Mouse (Mus musculus) embryonic facial prominence, embryonic 14.5 days (tissue): ENCODE measurements around the gene Timeless. TPM values are rescaled to one million over a fixed set of nuclear protein-coding genes. Genes with fewer than 3 reads are reported as not detected.

ENCODE experiments used
- ATAC-seq: fragments of 200-750 bp; cut with Nextera tagmentation; 2 replicates; pipeline ENCODE4 v1.8.0; 2017; ENCODE audit warnings: low read depth, moderate number of reproducible peaks, moderate TSS enrichment
- DNase-seq: peaks from one replicate; pipeline ENCODE4 v3.0.0-alpha.2; 2015; ENCODE audit warnings: low spot score
- H3K27ac ChIP-seq: fragments of 300-500 bp; sonication (generic); replicated peaks from 2 replicates; pipeline ENCODE4 v1.5.1; 2014; ENCODE audit warnings: low read depth, mild to moderate bottlenecking, low read length, moderate library complexity
- H3K27me3 ChIP-seq: fragments of 300-500 bp; sonication (generic); replicated peaks from 2 replicates; pipeline ENCODE4 v1.6.1; 2014; ENCODE audit warnings: low read length; ENCODE audit not compliant: control insufficient read depth, insufficient read depth
- H3K36me3 ChIP-seq: fragments of 300-500 bp; sonication (generic); 2 replicates; pipeline ENCODE4 v1.6.1; 2014; ENCODE audit warnings: low read length, mixed read lengths; ENCODE audit not compliant: control insufficient read depth, insufficient read depth
- H3K4me1 ChIP-seq: fragments of 300-500 bp; sonication (generic); 2 replicates; pipeline ENCODE4 v1.6.1; 2014; ENCODE audit warnings: antibody characterized with exemption, low read length; ENCODE audit not compliant: control insufficient read depth, insufficient read depth
- H3K4me2 ChIP-seq: fragments of 300-500 bp; sonication (generic); 2 replicates; pipeline ENCODE4 v1.6.1; 2014; ENCODE audit warnings: low read depth, mild to moderate bottlenecking, low read length, moderate library complexity, mixed read lengths
- H3K4me3 ChIP-seq: fragments of 300-500 bp; sonication (generic); 2 replicates; pipeline ENCODE4 v1.5.1; 2014; ENCODE audit warnings: low read depth, mild to moderate bottlenecking, low read length
- H3K9ac ChIP-seq: fragments of 300-500 bp; sonication (generic); 2 replicates; pipeline ENCODE4 v1.6.1; 2014; ENCODE audit warnings: low read depth, mild to moderate bottlenecking, low read length, moderate library complexity, mixed read lengths
- H3K9me3 ChIP-seq: fragments of 300-500 bp; sonication (generic); 2 replicates; pipeline ENCODE4 v1.6.1; 2016; ENCODE audit warnings: low read length; ENCODE audit not compliant: control insufficient read depth
- WGBS: fragments of 180-500 bp; shearing (Covaris S2); extraction: QIAGEN DNeasy Blood & Tissue Kit; methylation state at CpG from one replicate; pipeline ENCODE4 v1.1.7; 2014; 5-methylcytosine and 5-hydroxymethylcytosine counted together
- polyA plus RNA-seq: library from polyadenylated mRNA; unstranded; fragments of >200 nt; fragmentation: Nextera tagmentation; extraction: Ambion mirVana; gene quantifications from 2 replicates; pipeline ENCODE4 v1.2.1, GENCODE M21; 2014

The Timeless gene
- polyA plus RNA-seq, 1 experiment from 2014 or later: 35.4 TPM

DNA sequence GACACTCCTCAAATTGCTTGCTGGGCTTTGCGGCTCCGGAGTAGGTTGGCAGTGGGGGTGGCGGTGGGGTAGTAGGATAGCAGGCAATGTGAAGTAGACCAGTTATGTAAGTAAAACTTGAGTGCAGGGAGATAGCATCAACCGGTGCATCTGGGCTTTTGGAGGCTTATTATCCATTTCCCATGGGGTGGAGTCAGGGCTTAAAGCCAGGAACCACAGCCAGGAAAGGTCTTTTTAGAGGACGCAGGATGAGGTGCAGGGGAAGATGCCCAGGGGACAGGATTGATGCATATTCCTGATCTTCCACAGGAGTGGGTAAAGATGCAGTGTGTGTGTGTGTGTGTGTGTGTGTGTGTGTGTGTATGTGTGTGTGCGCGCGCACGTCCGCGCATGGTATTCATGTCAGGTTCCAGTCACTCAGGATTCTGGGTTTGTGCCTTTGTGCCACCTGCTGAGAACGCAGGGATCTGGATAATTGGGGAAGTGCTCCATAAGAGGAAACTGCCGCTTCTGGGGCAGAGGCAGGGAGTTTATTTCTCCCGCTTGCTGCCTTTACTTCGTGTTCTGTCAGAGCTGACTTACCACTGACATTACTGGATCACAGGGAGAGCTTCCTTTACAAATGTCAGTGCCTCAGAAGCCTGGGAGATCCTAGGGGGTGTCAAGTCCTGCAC is 6.1 kb downstream of the Timeless start:
- H3K4me2 ChIP-seq: no peak overlapping the region
- peaks cover 19% of the 10 kb centered on the region for H3K4me1 ChIP-seq
- H3K9ac ChIP-seq: no peak overlapping the region
- no peaks in the 10 kb centered on the region for H3K27me3 ChIP-seq
- DNase-seq: peak; percentile 68
- WGBS: 51% methylated on average over 11 of the region's 15 CpGs
- H3K36me3 ChIP-seq: peaks cover 38% of the 10 kb centered on the region
- peak; percentile 54 for ATAC-seq
- H3K27ac ChIP-seq: peak overlapping the region; percentile 33; the same call in 1 of the 2 replicates
- no peaks in the 10 kb centered on the region for H3K9me3 ChIP-seq
- H3K4me3 ChIP-seq: no peak overlapping the region

DNA sequence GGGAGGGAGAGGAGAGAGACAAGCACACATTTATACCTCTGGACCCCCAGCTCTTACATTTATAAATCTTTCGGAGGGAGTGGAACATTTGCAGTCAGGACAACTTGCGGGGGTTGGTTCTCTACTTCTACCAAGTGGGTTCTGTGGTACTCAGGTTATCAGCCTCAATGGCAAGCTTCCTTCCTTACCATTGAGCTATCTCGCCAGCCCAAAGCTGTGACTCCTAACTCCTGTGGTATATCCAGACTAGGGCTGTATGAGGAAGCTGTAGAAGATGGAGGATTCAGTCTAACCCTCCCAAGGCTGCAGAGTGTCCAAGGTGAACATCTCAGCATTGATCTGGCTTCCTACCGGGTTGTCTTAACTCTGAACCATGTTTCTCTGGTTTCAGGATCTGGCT is 7.3 kb downstream of the Timeless start:
- WGBS: 98% methylated on average over 4 of the region's 4 CpGs
- no peak overlapping the region for H3K27ac ChIP-seq
- H3K4me1 ChIP-seq: peaks cover 19% of the 10 kb centered on the region

DNA sequence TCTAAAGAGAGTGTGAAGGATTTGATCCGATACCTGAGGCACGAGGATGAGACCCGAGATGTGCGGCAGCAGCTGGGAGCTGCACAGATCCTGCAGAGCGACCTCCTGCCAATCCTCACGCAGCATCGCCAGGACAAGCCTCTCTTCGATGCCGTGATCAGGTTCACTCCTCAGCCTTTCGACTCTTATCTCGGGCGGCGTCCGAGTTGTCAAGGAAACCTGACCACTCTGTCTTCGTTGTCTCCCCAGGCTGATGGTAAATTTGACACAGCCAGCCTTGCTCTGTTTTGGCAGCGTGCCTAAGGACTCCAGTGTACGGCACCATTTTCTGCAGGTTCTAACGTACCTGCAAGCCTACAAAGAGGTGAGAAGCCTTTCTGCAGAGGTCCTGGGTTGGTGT is 8.3 kb downstream of the Timeless start:
- ATAC-seq (no peak), DNase-seq (no peak)
- Histone ChIP-seq H3K4me1 (peaks cover 19% of the 10 kb centered on the region), H3K9ac (no peak overlapping the region), H3K27ac (no peak overlapping the region), H3K9me3 (no peaks in the 10 kb centered on the region), H3K27me3 (no peaks in the 10 kb centered on the region), H3K4me3 (no peak overlapping the region), H3K36me3 (peaks cover 53% of the 10 kb centered on the region), H3K4me2 (no peak overlapping the region)
- 89% methylated on average over 18 of the region's 18 CpGs for WGBS

More for the DNA sequence above, 7.3 kb downstream of the Timeless start:
- ATAC-seq (no peak), DNase-seq (no peak)
- no peak overlapping the region for H3K4me3 ChIP-seq
- H3K9me3 ChIP-seq: no peaks in the 10 kb centered on the region
- H3K36me3 ChIP-seq: peaks cover 44% of the 10 kb centered on the region
- H3K9ac ChIP-seq: no peak overlapping the region; the same call in 1 of the 2 replicates
- no peak overlapping the region for H3K4me2 ChIP-seq
- no peaks in the 10 kb centered on the region for H3K27me3 ChIP-seq

DNA sequence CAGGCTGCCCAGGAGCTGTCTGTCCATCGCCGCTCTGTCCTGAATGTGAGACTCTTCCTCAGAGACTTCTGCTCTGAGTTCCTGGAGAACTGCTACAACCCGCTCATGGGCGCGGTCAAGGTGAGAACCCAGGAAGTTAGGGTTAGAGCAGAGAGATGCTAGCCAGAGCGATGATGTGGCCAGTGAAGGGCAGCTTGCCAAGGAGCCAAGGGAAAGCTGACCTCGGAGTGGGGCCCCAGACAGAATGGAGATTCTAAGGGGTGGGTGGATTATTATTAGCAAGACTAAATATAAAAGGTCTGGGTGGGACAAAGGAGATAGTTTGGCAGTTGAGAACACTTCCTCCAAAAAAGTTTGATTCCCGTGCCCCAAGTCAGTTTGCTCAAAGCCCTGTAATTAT is 11.4 kb downstream of the Timeless start:
- DNase-seq (peak; percentile 21), ATAC-seq (no peak)
- H3K27ac ChIP-seq: no peak overlapping the region
- WGBS: 92% methylated on average over 8 of the region's 8 CpGs
- H3K4me2 ChIP-seq: no peak overlapping the region
- H3K36me3 ChIP-seq: peaks cover 84% of the 10 kb centered on the region
- H3K9ac ChIP-seq: no peak overlapping the region
- no peak overlapping the region for H3K4me3 ChIP-seq
- peaks cover 2% of the 10 kb centered on the region; the same call in 1 of the 2 replicates for H3K4me1 ChIP-seq
- no peaks in the 10 kb centered on the region for H3K9me3 ChIP-seq
- no peaks in the 10 kb centered on the region for H3K27me3 ChIP-seq

DNA sequence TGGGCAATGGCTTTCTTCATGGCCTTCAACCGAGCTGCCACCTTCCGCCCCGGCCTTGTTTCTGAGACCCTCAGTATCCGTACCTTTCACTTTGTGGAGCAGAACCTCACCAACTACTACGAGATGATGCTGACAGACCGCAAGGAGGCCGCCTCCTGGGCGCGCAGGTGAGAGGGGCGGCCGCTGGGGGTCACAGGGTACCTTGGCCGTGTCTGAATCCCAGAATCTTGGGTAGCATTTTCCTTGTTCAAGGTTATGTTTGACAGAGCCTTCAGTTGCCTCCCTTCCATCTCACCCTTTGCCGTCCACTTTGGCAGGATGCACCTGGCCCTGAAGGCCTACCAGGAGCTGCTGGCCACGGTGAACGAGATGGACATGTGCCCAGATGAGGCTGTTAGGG is 12.3 kb downstream of the Timeless start:
- H3K4me3 ChIP-seq: no peak overlapping the region
- peaks cover 92% of the 10 kb centered on the region for H3K36me3 ChIP-seq
- DNase-seq (no peak), ATAC-seq (no peak)
- no peak overlapping the region for H3K4me2 ChIP-seq
- no peak overlapping the region for H3K27ac ChIP-seq
- no peak overlapping the region for H3K9ac ChIP-seq
- H3K27me3 ChIP-seq: no peaks in the 10 kb centered on the region
- H3K4me1 ChIP-seq: no peaks in the 10 kb centered on the region
- 95% methylated on average over 15 of the region's 15 CpGs for WGBS
- H3K9me3 ChIP-seq: no peaks in the 10 kb centered on the region

DNA sequence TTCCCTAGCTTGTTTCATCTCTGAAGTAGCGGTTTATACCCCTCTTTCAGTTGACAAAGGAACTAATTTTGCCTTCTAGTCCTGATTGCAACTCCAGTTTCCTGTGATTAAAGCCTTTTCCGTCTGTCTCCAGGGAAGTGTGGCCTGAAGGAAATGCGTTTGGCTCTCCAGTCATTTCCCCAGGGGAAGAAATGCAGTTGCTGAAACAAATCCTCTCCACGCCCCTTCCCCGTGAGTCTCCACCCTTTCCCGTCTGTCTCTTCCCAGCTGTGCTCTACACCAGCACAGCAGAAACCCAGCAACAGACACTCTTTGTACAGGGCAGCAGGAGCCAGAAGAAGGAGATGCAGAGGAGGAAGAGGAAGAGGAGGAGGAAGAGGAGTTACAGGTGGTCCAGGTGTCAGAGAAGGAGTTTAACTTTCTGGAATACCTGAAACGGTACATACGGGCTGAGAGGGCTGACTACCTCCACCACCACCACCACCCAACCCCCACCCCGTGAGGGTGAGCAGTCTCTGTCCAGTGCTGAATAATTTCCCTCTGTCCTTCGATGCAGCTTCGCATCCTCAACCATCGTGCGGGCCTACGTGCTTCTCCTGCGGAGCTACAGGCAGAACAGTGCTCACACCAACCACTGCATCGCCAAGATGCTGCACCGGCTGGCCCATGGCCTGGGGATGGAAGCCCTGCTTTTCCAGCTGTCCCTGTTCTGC is 15.3 kb downstream of the Timeless start:
- H3K4me2 ChIP-seq: 0 out of 2 replicates have a peak overlapping the region, but pooled peaks have one; percentile 15
- no peaks in the 10 kb centered on the region for H3K27me3 ChIP-seq
- no peak overlapping the region for H3K9ac ChIP-seq
- whole genome bisulfite sequencing: 66% methylated on average over 16 of the region's 17 CpGs
- DNase-seq: peak; percentile 87
- peak overlapping the region; percentile 45 for H3K27ac ChIP-seq
- peak; percentile 66; the same call in 1 of the 2 replicates for ATAC-seq
- peaks cover 98% of the 10 kb centered on the region for H3K36me3 ChIP-seq
- H3K4me1 ChIP-seq: no peaks in the 10 kb centered on the region
- no peak overlapping the region for H3K4me3 ChIP-seq
- no peaks in the 10 kb centered on the region for H3K9me3 ChIP-seq

DNA sequence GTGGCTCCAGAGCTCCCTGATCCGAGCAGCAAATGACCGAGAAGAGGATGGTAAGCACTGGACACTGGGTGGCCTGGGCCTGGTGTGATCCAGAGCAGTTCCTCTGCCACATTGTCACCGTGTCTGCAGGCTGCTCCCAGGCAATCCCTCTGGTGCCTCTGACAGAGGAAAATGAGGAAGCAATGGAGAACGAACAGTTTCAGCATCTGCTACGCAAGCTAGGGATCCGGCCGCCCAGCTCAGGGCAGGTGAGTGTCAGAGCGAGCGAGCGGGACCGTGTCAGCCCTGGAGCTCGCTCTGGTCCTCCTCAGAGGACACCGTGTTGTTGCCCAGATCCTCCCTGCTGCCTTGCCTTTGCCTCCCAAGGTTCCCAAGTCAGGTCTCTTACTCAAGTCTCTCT is 18.7 kb downstream of the Timeless start:
- Histone ChIP-seq H3K4me2 (no peak overlapping the region), H3K36me3 (peaks cover 76% of the 10 kb centered on the region), H3K9ac (no peak overlapping the region), H3K9me3 (no peaks in the 10 kb centered on the region), H3K27ac (no peak overlapping the region), H3K27me3 (no peaks in the 10 kb centered on the region), H3K4me1 (no peaks in the 10 kb centered on the region), H3K4me3 (no peak overlapping the region)
- no peak for ATAC-seq
- WGBS: 96% methylated on average over 11 of the region's 13 CpGs
- no peak for DNase-seq

DNA sequence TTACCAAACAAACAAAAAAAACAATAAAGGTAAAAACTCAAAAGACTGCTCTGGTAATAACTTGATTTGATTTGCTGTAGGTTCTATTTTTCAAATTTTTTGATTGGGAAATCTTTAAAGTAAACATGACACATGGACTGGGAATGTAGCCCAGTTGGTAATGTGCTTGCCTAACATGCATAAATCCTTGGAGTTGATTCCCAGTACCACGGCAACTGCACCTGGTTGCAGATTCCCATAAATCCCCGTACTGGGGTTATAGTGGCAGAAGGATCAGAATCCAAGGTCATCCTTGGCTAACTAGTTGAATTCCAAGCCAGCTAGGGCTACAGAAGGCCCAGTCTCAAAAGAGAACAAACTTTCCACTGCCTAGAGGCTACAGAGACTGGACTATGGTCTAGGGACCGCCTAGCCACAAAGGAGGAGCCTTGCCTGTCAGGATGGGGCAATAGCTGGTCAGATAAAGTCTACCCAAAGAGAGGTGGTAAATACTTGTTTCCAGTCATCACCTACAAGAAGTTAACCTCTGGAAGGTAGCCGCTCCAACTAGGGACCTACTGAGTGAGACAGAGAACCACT is 21.9 kb downstream of the Timeless start, which contains the start of gene Apon:
Apon (plus strand) TSS at position 420 of the 579 bp plus-strand sequence.
- Histone ChIP-seq H3K36me3 (peaks cover 45% of the 10 kb centered on the region), H3K4me2 (no peak within 1 kb of the TSS), H3K27me3 (no peaks in the 10 kb centered on the region), H3K9me3 (no peaks in the 10 kb centered on the region), H3K4me1 (no peaks in the 10 kb centered on the region), H3K4me3 (no peak within 1 kb of the TSS), H3K27ac (no peak within 1 kb of the TSS), H3K9ac (no peak within 1 kb of the TSS)
- ATAC-seq (no peak), DNase-seq (no peak)
- WGBS: 76% methylated on average over 4 of the region's 4 CpGs
